12 mouse cellular contexts compared by ENCODE assay signal in genomic region chr5:114719003-114719927, GRCm38 (mm10). TPM values are rescaled to one million over a fixed set of nuclear protein-coding genes. Genes with fewer than 3 reads are reported as not detected.
A peak's percentile ranks its signal among the peaks of the same experiment; 100 is the strongest.
DNase-seq lines count a peak whose midpoint lies in the region; TF ChIP-seq lines count a peak whose summit lies in the region.
"Had no signal": no experiment of that assay in that cellular context is flagged by ENCODE, and none has a peak within 500 bp of the region (broad histone marks: within the 10 kb centered on the region; RNA-seq: fewer than 3 reads in every experiment).

No protein-coding gene starts in this region.

- TF ChIP-seq CTCF in small intestine, adult 2 months (IDR thresholded peaks at IDR 0.05; ENCODE audit: extremely low read depth, insufficient read length, insufficient replicate concordance, low read depth, low read length) = no peak

- H3K4me3 ChIP-seq in small intestine, adult 2 months (ENCODE audit: low read depth, low read length) = no peak overlapping the region
- H3K4me3 ChIP-seq in hindbrain, embryonic 10.5 days = no peak overlapping the region
- H3K4me3 ChIP-seq: embryonic facial prominence, embryonic 13.5 days; heart, embryonic 13.5 days; limb, embryonic 13.5 days had no signal

- DNase-seq in adrenal gland, postnatal 10 days = peak; percentile 40
- no peak for DNase-seq in adrenal gland, adult 8-10 months
- peak; percentile 70 to 75 for DNase-seq in cerebellum, postnatal 14 days
- peak; percentile 68 for DNase-seq in kidney, postnatal 10 days
- DNase-seq in B cell, adult 2 months = no peak
- no peak for DNase-seq in gastrocnemius, postnatal 10 days
- DNase-seq in hindbrain, embryonic 10.5 days (ENCODE audit: low spot score) = no peak
- DNase-seq: thymus, postnatal 36 days had no signal

- H3K9me3 ChIP-seq in hindbrain, embryonic 10.5 days = peaks cover 6% of the 10 kb centered on the region; the same call in 1 of the 2 replicates
- H3K9me3 ChIP-seq: embryonic facial prominence, embryonic 13.5 days; heart, embryonic 13.5 days had no signal

- no peaks in the 10 kb centered on the region for H3K27me3 ChIP-seq in small intestine, adult 2 months (ENCODE audit: control insufficient read depth, insufficient read depth, low read length)
- H3K27me3 ChIP-seq in hindbrain, embryonic 10.5 days (ENCODE audit: insufficient read depth, poor library complexity, severe bottlenecking) = no peaks in the 10 kb centered on the region
- H3K27me3 ChIP-seq: embryonic facial prominence, embryonic 13.5 days; heart, embryonic 13.5 days; limb, embryonic 13.5 days had no signal

- peak overlapping the region; percentile 66 for H3K27ac ChIP-seq in small intestine, adult 2 months (ENCODE audit: insufficient read depth, low read depth, low read length)
- no peak overlapping the region for H3K27ac ChIP-seq in hindbrain, embryonic 10.5 days
- H3K27ac ChIP-seq: embryonic facial prominence, embryonic 13.5 days; heart, embryonic 13.5 days; limb, embryonic 13.5 days had no signal

- no peak for TF ChIP-seq POLR2A in small intestine, adult 2 months (IDR thresholded peaks at IDR 0.05; ENCODE audit: low read depth, low read length)

- H3K36me3 ChIP-seq in small intestine, adult 2 months (ENCODE audit: control insufficient read depth, insufficient read depth, low read length) = peaks cover 20% of the 10 kb centered on the region
- peaks cover 100% of the 10 kb centered on the region for H3K36me3 ChIP-seq in hindbrain, embryonic 10.5 days

- WGBS in small intestine, adult 2 months = 58% methylated on average over 20 of the region's 20 CpGs
- 89% methylated on average over 20 of the region's 20 CpGs for WGBS in hindbrain, embryonic 10.5 days

- H3K4me1 ChIP-seq in small intestine, adult 2 months (ENCODE audit: control insufficient read depth, insufficient read depth, insufficient read length, low read length) = peaks cover 11% of the 10 kb centered on the region
- no peaks in the 10 kb centered on the region for H3K4me1 ChIP-seq in hindbrain, embryonic 10.5 days (replicated peaks)
- H3K4me1 ChIP-seq: embryonic facial prominence, embryonic 13.5 days; heart, embryonic 13.5 days had no signal

RNA-seq across cellular contexts. Expression of gene Tchp, which starts 11.7 kb away (rescaled TPM):
- 10 to 100 TPM in 1 of 2 experiments, 1 to 10 TPM in 1; 5.7 to 11.7 TPM for total RNA-seq in adrenal gland, postnatal 10 days (2021)
- 10 to 100 TPM in 2 of 4 experiments, 1 to 10 TPM in 2; 7.4 to 27.5 (median 12.3) TPM for total RNA-seq in adrenal gland, adult 8-10 months (2022)
- polyA plus RNA-seq in small intestine, adult 2 months (2012; rRNA removed) = 2.8 and 4.4 TPM in 2 replicates
- total RNA-seq in gastrocnemius, postnatal 10 days (2021) = 1 to 10 TPM; 3.5 to 4.6 TPM
- polyA plus RNA-seq in hindbrain, embryonic 10.5 days (2016; fragmentation: Nextera tagmentation; extraction: Ambion mirVana) = 17.9 and 20.8 TPM in 2 replicates

RNA-seq across cellular contexts. Expression of gene Gltp, which starts 28.5 kb away (rescaled TPM):
- 10 to 100 TPM; 31.2 to 38.3 TPM for total RNA-seq in adrenal gland, postnatal 10 days (2021)
- 10 to 100 TPM; 49.4 to 67.4 (median 55.3) TPM for total RNA-seq in adrenal gland, adult 8-10 months (2022)
- polyA plus RNA-seq in small intestine, adult 2 months (2012; rRNA removed) = 119 and 327 TPM in 2 replicates
- total RNA-seq in gastrocnemius, postnatal 10 days (2021) = 10 to 100 TPM; 15.1 to 17.6 TPM
- polyA plus RNA-seq in hindbrain, embryonic 10.5 days (2016; fragmentation: Nextera tagmentation; extraction: Ambion mirVana) = 80.4 and 90.3 TPM in 2 replicates

RNA-seq across cellular contexts. Expression of gene Ankrd13a, which starts 55.2 kb away (rescaled TPM):
- total RNA-seq in adrenal gland, postnatal 10 days (2021) = 10 to 100 TPM; 91.7 to 95.0 TPM
- 10 to 100 TPM; 66.7 to 96.6 (median 86.8) TPM for total RNA-seq in adrenal gland, adult 8-10 months (2022)
- polyA plus RNA-seq in small intestine, adult 2 months (2012; rRNA removed) = 53.0 and 110 TPM in 2 replicates
- 10 to 100 TPM; 37.1 to 39.5 TPM for total RNA-seq in gastrocnemius, postnatal 10 days (2021)
- 59.7 and 74.1 TPM in 2 replicates for polyA plus RNA-seq in hindbrain, embryonic 10.5 days (2016; fragmentation: Nextera tagmentation; extraction: Ambion mirVana)

RNA-seq across cellular contexts. Expression of gene Git2, which starts 56.1 kb away (rescaled TPM):
- 10 to 100 TPM; 45.3 to 63.5 TPM for total RNA-seq in adrenal gland, postnatal 10 days (2021)
- 10 to 100 TPM; 32.8 to 59.9 (median 45.6) TPM for total RNA-seq in adrenal gland, adult 8-10 months (2022)
- 16.4 and 25.1 TPM in 2 replicates for polyA plus RNA-seq in small intestine, adult 2 months (2012; rRNA removed)
- total RNA-seq in gastrocnemius, postnatal 10 days (2021) = 10 to 100 TPM; 25.5 to 31.9 TPM
- polyA plus RNA-seq in hindbrain, embryonic 10.5 days (2016; fragmentation: Nextera tagmentation; extraction: Ambion mirVana) = 39.3 and 39.7 TPM in 2 replicates

Comparison
In these comparisons a context has a peak if more than half of its experiments do, and no peak if none do; other contexts are left out.
1. DNase-seq: peak in adrenal gland, postnatal 10 days (single experiment), cerebellum, postnatal 14 days (2 of 2) and kidney, postnatal 10 days (single experiment); none in adrenal gland, adult 8-10 months (single experiment), B cell, adult 2 months (0 of 2), gastrocnemius, postnatal 10 days (single experiment) and hindbrain, embryonic 10.5 days (single experiment).